Mouse (Mus musculus) kidney, postnatal 14 days (tissue): ENCODE measurements around the gene Pdzd2.

Experiments used
- DNase-seq: peaks from one replicate; pipeline ENCODE4 v3.0.0; 2022; ENCODE audit warnings: mixed read lengths

Gene Pdzd2

DNA sequence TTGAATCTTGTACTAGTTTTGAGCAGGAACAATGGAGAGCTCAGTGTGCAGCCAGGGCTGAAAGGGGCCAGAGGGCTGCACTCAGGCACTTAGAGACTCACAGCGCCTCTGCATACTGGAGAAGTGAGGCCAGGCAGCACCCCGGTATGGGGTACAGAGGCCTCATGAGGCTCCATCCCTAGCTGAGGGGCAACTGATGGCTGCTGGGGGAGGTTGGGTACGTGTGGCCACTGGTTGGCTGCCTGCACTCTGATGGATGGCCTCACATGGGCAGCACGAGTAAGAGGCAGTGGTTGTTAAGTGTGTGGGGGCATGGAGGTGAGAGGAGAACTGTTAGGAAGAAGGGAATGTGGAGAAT, 398.3 kb downstream of the Pdzd2 start:
- DNase-seq: no peak

DNA sequence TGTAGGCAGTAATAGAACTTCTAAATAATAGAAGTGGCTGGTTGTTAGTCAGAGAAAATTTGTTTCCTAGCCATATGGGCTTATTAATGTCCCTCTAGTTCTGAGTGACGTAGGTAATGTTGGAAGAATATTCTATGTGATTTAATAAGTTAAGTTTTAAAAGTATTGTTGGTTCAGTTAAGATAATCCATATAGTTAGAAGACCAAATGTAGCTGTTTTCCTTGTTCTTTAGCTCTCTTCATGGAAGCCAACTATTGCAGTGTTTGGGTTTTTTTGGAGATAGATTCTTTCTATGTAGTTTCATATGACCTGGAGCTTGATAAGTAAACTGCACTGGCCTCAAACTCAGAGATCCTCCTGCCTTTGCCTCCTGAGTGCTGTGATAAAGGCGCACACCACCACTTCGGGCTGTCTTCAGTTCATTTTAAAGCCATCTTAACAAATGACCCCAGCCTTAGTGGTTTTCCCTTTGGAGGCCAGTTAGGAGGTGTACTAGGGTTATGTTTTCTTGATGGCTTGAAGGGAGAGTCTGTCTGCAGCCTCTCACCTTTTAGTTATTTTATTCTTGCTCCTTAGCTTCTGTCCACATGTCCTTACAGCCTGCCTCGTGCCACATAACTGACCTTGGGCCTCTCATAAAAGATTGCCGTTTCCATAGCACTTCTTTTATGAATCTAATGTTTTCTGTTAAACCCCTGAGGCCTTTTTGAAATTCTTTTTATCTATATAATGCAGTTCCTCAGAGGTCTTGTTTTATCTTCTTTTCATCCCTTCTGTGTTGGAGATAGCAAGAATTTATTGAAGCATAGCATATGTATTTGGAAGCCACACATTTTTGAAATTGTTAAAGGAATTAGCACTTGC, 399.0 kb downstream of the Pdzd2 start:
- DNase-seq: no peak

DNA sequence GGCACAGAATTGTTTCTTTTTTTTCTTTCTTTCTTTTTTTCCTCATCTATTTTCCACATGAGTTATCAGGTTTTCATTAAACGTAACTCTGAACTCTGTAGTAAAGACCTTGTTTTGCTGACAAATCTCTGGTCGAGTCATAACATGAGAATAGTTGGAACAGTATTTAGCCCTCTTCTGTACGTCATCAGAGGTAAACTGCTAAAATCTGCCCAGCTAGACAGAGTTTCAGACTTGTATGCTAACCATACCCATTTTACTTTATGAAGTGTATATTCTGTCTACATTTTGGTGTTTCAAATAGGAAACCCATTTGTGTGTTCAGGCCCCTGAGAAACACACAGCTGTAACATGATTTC, 402.0 kb downstream of the Pdzd2 start:
- DNase-seq: no peak

DNA sequence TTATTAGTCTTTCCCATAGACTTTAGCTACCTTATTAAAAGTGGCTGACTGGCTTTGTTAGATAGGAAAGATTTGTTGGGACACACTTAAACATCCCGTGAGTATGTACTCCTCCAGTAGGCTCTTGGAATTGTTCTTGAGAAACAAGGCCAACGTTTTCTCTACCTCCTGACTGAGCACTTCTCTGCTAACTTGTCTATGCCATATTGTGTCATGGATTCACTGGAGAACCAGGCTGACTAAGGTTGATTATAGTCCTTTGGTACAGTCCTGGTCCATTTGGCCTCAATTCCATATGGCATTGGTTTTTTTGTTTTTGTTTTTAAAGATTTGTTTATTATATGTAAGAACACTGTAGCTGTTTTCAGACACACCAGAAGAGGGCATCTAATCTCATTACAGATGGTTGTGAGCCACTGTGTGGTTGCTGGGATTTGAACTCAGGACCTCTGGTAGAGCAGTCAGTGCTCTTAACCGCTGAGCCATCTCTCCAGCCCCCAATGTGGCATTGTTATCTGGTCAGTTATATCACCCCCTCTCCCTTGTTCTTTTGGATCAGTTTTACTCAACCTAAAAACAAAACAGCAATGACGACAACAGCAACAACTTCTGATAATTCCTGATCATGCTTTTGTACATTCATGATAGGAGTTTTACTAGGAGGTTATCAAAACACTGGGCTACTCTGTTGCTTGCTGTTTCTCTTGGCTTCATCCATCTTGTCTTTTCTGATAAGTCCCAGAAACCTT, 402.5 kb downstream of the Pdzd2 start:
- DNase-seq: no peak

DNA sequence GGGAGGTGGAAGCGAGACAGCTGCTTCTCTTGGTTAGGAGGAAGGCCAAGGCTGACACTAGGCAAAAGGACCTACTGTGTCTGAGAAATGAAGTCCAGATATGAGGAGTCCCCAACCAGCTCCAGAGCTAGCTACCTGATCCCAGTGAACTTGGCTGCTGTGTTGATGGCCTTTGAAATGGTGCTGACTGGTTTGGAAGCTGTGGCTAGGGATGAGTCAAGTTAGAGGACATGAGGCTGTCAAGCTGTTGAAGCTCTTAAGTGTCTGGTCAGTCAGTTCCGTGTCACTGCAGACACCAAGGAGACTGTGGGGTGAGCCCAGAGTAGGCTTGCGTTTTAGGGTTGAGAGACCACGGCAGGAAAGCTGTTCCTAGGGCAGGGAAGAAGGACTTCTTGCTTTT, 405.3 kb downstream of the Pdzd2 start:
- no peak for DNase-seq

DNA sequence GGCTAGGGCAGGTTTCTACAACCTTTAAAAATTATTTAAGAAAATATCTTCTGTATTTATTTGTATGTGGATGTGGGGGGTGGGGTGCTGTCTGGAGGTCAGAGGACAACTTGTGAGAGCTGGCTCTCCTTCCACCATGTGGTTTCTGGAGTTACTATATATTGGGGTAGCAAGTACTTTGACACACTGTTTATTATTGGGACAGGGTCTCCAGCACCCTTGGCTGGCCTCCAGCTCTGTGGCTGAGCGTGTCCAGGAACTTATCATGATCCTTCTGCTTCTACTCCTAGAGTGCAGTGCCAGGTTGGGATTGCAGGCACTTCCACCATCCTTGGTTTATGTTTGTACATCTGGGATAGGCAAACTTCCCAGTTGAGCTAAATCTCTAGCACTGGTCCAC, 408.4 kb downstream of the Pdzd2 start:
- DNase-seq: no peak

DNA sequence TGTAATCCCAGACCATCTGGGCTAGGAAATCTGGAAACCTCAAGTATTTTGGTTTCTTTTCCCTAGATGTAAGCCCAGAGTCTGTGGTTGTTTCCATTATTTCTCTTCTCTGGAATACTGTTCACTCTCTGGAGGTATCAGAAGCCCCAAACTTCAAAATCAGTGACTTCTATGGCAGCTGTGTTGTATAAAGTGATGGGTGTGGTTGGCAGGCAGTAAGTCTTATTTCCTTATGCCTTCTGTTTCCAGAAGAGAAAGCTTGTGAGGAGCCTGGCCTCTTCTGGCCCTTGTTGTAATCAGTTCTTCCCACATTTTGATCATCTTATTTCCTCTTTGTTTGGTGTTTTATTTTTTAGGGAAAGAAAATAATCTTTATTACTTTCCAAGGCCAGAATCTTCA, 408.8 kb downstream of the Pdzd2 start:
- no peak for DNase-seq

DNA sequence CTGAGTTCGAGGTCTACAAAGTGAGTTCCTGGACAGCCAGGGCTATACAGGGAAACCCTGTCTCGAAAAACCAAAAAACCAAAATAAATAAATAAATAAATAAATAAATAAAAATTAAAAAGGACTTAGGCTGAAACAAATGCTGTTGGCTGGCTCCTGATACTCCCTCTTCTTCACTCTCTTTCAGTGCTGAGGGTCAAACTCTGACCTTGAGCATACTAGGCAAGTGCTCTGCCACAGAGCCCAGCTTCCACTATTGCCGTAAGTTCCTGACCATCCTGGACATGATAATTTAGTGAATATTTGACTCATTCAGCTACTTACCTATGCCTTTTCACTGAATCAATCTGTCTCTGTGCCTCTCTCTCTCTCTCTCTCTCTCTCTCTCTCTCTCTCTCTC, 409.3 kb downstream of the Pdzd2 start:
- DNase-seq: no peak

DNA sequence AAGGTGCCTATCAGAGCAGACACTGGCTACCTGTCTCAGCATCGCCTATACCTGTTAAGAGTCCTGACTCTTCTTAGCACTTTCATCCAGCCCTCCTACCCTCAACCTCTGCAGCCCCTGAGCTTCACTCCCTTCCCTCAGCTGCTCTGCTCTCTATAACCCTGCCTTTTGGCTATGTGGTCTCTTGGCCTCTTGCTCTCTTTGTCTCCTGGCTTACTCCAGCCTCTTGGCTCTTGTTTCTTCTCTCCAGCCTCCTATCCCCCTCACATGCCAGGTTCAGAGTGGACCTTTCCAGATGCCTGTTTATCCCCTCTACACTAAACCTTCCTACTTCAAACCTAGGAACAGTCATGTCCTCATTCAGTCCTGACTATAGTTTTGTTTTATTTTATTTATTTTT, 415.4 kb downstream of the Pdzd2 start:
- no peak for DNase-seq

DNA sequence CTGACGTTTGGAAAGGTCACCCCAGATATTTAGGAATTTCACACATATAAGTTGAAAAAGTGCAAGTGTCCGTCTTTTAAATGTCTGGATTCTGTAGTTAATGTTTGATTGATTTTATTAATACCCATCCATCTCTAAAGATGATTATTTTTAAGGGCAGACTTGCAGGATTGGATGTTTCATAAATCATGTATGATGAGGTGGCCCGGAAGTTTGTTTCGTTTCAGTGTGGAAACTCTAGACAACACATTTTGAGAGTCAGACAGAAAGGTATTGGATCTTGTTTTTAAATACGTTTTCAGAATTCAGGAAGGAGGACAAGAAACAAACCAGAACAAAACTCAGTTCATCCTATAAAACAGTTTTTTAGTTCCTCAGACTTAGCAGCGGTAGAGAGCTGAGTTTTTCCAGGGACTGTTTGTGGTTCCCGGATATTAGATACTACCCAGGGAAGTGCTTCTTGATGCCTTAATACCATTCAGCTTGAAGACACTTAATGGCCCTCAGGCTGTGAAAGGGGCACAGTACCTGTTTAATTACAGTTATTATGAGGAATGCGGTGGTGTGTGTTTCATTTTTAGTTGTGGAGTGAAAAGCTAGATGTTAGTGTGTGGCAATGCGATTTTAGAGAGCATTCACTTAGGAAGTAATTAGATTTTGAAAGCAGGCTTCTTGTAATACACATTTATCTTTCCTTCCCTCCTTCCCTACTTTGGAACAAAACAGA, 416.9 kb downstream of the Pdzd2 start:
- no peak for DNase-seq

DNA sequence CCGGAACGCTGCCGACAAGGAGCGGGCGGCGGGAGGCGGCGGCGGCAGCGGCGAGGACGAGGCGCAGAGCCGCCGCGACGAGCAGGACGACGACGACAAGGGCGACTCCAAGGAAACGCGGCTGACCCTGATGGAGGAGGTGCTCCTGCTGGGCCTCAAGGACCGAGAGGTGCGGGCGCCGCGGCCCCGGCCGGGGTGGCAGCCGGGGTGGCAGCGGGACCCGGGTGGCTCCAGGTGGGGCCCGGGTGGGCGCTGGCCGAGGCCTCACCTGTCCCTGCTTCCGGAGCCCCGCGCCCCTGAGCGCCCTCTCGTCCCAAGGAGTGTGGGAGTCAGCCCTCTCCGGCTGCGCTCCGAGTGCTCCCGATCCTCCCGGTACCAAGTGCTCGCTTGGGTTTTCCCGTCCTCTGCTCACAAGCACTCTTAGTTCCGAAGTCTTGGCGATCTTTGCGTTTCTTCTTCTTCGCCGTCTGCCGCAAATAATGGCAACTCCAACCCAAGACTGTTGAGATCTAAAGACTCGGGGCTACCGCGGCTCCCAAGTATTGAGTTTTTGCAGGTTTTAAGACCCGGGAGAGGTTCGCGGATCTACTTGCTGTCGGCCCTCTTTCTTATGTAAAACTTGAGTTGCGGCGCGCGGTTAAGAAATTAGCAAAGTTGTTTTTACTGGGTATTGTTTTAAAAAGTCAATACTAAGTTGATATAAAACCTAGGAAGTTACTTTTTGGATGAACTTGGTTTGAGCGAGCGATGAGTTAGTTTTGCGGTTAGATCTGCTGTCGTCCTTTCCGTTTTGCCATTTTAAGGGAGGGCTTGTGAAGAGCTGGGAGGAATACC, 417.7 kb downstream of the Pdzd2 start, which contains the start of gene 1810049J17Rik:
Gene 1810049J17Rik (minus strand): TSS at position 112 of the 834 bp plus-strand sequence.
- no peak for DNase-seq

DNA sequence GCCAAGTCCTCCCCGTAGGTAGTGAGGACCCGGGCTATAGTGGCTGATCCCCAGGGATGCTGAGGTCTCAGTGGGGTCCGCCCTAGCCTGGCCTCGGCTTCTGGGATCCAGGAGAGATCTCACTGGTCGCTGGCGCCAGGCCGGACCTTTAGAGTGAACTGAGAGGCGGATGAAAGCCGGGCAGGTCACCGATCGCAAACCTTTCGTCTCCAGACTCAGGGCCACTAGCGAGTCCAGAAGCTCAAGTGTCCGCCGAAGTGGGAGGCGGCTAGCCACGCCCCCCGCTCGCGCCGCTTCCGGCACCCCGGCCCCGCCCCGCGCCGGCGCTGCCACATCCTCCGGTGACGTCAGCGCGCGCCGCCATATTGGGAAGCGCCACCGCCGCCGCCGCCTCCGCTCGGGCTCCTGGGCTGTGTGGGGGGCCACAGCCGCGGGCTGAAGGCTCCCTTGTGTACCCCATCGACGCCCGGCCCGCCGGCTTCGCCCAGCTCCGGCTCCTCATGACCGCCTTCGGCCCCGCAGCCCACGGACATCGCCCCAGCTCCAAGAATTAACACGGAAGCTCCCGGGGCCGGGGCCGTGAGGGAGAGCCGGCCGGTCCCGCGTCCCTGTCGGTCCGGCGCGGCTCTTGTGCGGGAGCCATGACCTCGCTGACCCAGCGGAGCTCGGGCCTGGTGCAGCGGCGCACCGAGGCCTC, 418.5 kb downstream of the Pdzd2 start, which contains the start of gene Golph3:
Gene Golph3 (plus strand): TSS at position 360 of the 697 bp plus-strand sequence.
- DNase-seq: peak; percentile 99

DNA sequence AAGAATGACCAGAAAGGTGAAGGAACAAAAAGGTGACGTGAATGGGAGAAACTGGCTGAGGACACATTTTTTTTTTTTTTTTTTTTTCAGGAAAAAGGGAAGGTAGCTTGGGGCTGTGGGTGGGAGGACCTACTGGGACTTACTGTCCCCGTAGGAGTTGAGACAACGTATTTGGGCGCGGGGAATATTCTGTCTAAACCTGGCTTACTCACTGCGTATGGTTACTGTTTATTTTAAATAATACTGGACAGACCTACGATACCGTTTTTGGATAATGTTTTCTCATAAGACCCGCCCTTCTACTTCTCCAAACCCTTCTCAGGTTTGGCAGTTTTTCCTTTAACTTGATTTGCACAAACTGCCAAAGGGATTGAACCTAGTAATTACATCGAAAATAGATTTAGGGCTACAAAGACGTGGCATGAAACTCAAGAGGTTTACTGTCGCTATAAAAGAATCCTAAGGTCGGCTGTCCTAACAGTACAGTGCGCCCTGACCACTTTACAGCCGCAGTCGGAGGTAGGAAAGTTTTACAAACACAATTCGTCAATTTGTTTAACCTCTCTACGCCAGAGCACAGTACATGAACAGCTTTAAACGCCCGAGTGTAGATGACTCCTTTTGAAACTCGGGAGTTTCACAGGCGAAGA, 419.2 kb downstream of the Pdzd2 start:
- no peak for DNase-seq

DNA sequence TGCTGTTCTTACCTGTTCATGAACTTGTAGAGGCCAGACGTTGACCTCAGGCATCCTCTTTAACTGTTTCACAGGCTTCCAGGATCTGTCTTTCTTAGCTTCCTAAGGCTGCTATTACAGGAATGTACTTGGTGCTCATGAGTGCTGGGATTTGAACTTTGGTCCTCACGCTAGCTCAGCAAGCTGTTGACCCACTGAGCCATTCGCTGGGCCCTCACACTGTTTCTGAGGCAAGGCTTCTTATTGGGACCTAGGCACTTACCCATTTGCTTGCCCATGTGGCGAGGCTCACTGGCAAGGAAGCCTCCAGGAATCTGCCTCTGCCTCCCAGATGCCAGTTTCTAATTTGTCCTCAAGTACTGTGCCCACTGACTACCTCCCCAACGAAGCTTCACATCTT, 419.8 kb downstream of the Pdzd2 start:
- DNase-seq: peak; percentile 24

DNA sequence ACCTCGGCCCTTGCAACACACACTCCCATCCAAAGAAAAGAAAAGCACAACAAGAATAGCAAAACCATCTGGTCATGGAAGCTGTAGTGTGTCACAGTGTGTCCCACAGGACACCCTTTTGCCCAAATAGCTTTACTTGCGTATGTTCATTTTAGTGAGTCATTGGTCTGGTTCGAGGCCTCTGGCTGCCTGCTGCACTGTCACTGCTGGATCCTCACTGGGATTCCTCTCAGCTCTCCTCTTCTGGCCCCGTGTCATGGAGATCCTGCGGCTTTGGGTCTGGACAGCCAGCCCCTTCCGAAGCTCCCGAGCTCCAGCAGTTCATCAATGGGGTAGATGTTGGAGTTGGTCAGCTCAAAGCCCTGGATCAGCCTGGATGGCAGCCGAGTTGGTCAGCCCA, 421.3 kb downstream of the Pdzd2 start:
- no peak for DNase-seq

DNA sequence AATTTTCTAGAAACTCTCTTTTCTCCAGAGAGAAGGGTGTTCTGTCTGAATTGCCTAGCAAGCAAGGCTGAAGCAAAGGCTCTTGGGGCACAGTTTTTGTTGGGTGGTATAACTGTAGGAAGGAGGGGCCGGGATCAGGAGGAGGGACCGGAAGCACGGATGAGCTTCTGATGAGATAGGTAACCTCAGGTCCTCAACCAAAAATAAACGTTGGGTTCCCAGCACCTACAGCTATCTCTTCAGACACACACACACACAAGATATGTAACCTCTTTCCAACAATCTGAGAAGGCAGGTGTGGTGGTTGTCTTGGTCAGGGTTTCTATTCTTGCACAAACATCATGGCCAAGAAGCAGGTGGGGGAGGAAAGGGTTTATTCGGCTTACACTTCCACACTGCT, 422.4 kb downstream of the Pdzd2 start:
- no peak for DNase-seq

DNA sequence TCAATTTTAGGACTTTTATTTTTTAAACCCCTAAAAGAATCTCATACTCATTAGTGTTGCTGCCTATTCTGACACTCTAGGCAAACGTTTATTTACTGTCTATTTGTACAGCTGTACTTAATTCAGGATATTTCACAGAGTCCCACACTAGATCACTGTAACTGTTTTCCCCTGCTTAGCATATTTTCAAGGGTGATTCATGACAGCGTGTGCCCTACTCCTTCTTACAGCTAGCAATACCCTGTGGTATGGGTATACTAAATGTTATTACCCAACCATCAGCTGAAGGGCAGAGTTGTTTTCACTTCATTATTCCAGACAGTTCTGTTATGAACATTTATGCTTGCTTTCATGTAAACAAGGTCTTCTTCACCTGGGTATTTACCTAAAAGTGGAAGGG, 423.7 kb downstream of the Pdzd2 start:
- DNase-seq: no peak

DNA sequence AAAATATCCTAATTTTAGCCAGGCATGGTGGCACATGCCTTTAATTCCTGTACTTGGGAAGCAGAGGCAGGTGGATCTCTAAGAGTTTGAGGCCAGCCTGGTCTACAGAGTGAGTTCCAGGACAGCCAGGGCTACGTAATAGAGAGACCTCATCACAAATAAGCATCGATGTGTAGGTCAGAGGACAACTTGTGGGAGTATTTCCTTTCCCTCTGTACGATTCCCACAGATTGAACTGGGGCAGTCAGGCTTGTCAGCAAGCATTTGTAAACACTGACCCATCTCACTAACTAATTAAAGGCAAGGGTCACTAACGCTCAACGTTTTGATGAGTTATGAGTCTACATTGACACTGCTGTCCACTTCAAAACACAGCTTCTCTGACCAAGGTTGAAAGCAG, 425.1 kb downstream of the Pdzd2 start:
- DNase-seq: no peak

DNA sequence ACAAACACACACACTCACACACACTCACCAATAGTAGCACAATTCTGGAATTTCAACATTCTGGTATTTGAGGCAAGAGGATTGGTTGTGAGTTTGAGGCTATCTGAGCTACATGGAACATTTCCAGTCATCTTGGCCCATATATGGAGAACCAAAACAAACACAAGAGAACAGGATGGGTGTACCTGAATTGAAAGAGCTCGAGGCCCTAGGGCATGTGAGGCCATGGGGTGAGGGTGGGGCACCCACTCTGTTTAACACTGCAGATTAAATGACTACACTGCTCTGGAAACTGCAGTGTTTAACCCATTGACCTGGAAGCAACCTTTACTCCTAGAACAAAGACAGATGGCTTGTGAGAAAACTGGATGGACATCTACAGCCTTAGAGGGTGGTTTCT, 426.5 kb downstream of the Pdzd2 start:
- no peak for DNase-seq

DNA sequence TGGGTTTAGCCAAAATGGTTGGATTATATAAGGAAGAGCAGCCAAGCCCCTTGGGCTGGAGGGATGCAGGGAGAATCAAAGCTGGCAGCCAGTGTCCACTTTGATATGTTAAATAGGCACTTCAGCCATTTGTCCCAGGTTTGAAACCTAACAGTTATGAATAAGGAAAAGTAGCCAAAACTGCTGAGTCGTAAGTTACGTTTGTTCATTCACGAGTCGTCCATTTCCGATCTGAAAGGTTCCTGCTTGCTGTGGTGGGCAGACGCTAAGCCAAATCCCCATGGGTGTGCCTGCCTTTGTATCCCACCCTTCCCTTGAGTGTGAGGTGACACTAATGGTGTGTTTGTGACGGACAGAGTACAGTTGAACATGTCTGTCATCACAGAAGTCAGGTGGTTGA, 428.3 kb downstream of the Pdzd2 start:
- DNase-seq: no peak

DNA sequence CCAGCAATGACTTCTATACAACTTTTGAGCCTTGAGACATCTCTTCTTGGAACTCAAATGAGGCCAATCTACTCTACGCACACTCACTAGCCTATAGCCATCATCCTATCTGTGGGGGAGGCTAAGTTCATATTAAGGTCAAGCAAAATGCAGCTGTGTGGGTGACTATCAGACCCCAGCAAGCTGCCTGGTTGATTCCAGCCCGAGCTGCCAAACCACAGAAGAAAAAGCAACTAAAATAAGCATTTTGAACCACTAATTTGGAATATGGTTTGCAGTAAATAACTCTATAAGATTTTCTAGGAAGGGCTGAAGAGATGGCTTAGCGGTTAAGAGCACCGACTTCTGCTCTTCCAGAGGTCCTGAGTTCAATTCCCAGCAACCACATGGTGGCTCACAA, 429.0 kb downstream of the Pdzd2 start:
- no peak for DNase-seq
